Mouse (Mus musculus): ENCODE measurements around the gene Padi6.

DNA sequence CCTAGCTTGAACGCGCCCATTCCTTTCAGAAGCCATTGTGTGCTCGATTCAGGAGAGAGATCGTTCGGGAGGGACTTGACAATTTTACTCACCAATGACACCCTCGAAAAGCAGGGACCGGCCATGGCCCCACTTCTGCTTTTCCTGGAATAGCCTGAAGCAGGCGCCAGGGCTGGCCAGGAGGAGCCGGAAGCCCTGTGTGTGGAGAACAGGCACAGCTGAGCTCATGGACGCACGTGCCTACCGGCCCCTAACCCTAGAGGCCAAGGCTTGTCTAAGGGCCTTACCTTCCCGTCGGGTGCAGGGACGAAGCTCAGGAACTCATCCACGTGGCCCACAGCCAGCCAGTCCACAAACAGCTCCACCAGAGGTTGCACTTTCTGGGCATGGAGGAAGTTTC, 48.6 kb upstream of the Padi6 start:
- TF ChIP-seq POLR2A (IDR thresholded peaks at IDR 0.05; ENCODE audit: borderline replicate concordance, extremely low read depth, insufficient read depth, insufficient read length, poor library complexity, severe bottlenecking) (no peak), CTCF (IDR thresholded peaks at IDR 0.05; ENCODE audit: borderline replicate concordance, extremely low read depth, insufficient read depth, insufficient read length) (no peak)
